Mouse (Mus musculus): ENCODE results near the gene Nrg3. TPM values are rescaled to one million over a fixed set of nuclear protein-coding genes. Genes with fewer than 3 reads are reported as not detected.

Nrg3 gene
- polyA plus RNA-seq, 1 experiment from 2014 or later = 7.8 TPM

DNA sequence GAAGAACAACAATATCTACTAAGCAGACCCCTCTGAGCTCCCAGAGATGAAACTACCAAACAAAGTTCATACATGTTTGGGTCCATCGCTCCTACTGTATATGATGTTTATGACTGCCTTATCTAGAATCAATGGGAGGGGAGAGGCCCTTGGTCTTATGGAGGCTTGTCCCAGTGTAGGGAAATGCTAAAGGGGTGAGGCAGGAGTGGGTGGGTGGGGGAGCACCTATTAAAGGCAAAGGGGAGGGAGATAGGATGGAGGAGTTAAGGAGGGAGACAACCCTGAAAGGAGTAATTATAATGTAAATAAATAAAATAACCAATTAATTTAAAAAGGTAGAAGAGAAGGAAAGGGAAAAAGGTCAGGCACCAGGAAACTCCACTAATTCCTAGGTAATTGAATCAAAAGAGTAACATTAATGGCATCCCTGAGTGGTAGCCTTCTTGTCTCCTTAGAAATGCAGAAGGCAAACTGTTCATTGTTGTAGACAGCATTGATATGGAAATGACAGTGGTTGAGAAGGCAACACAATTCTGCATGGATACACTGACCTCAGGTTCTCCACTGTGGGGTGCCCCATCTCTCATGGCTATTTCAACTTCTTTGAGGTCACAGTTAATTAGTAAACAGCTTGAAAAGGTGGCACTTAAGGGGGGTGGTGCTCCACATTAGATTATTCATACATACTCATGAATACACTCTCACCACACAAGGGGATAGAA lies 1152.1 kb downstream of the Nrg3 start:
- Histone ChIP-seq H3K4me1 (replicated peaks) (no peaks in the 10 kb centered on the region), H3K27ac (no peak overlapping the region), H3K36me3 (no peaks in the 10 kb centered on the region), H3K9me3 (no peaks in the 10 kb centered on the region), H3K27me3 (no peaks in the 10 kb centered on the region), H3K4me2 (replicated peaks) (no peak overlapping the region), H3K4me3 (replicated peaks) (no peak overlapping the region), H3K9ac (replicated peaks) (no peak overlapping the region)
- ATAC-seq = peak; percentile 50; the same call in 1 of the 2 replicates
- WGBS = 96% methylated on average over 1 of the region's 1 CpGs

Small RNAs within 50 kb of the gene (microRNA-seq; reads per million reads assigned to microRNA genes)
- gene Gm27332 = not detected

Data from midbrain, embryonic 13.5 days (tissue).